ENCODE assay signal across 8 mouse cellular contexts in genomic region chr11:24371963-24372362, GRCm38 (mm10).
DNase-seq lines count a peak whose midpoint lies in the region.

No protein-coding gene starts in this region.

- intact Hi-C loops in heart, postnatal 10 days (cut with DNase I) = no loop called here

- DNase-seq in adrenal gland, adult 2 months = peak; percentile 33
- DNase-seq in adrenal gland, postnatal 36 days = no peak
- peak; percentile 7 for DNase-seq in 3134 (ENCODE audit: extremely low read depth, insufficient read length, low spot score)
- peak; percentile 34 to 35 for DNase-seq in heart, postnatal 10 days
- DNase-seq in lung, postnatal 14 days = peak; percentile 36
- no peak for DNase-seq in thymus, postnatal 25 days
- no peak for DNase-seq in right cerebral cortex, postnatal 14 days
- DNase-seq in testis, postnatal 10 days (ENCODE audit: low spot score) = no peak

Comparison
In these comparisons a context has a peak if more than half of its experiments do, and no peak if none do; other contexts are left out.
1. DNase-seq: peak in adrenal gland, adult 2 months (single experiment), 3134 (single experiment), heart, postnatal 10 days (2 of 2) and lung, postnatal 14 days (single experiment); none in adrenal gland, postnatal 36 days (0 of 2), thymus, postnatal 25 days (single experiment), right cerebral cortex, postnatal 14 days (single experiment) and testis, postnatal 10 days (single experiment).